Mouse (Mus musculus) kidney, postnatal 14 days (tissue): ENCODE results near the gene Maged1.
"Not testable (repeated sequence)": the region's sequence is repeated elsewhere in the genome, so short reads cannot be mapped to it uniquely, and the experiment has no call there.

Source experiments
- DNase-seq: peaks from one replicate; pipeline ENCODE4 v3.0.0; 2022; ENCODE audit warnings: mixed read lengths

The Maged1 gene

DNA sequence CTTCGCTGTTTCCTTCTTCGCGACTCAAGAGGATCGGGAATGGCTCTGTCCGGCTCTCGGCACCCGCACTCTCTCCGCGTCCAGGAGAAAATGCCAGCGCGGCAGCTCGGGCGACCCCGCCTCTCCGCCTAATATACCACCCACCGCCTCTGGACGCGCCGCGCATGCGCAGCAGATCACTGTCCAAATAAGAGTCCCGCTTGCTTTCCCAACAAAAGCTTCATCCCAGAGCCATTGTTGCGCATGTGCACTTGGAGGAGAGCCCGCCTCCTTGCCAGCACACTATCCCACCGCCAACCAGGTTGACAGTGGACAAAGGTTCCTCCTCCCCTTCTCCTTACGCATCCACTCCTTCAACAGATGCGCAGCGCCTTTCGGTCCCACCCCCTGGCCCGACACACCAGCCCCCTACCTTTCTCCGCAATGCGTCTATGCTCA lies at the start of gene Maged1:
TSS of gene Maged1 (minus strand) at position 226 of the 438 bp plus-strand sequence.
- peak; percentile 95 for DNase-seq

- no peak for DNase-seq
Observed at GRCm38 (mm10) chrX:94580251-94580650, 38.3 kb upstream of the Maged1 start.

DNA sequence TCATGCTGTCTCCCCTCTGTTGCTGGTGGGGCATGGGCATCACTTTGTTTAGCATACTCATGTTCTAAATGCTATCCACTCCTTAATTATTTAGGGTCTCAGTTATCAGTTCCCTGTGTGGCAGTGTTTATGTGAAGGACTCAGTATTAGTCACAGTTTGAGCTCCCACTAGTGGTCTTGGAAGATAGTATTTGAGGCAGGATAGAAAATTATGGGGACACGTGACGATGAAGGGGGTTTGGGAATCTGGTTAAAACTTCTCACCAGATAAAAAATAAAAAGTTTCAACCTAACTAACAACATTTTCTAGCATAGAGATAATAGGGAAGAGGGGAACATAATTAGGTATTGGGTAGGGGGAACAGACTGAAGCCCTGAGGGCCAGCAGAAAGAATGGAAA lies 22.8 kb upstream of the Maged1 start:
- no peak for DNase-seq

- no peak for DNase-seq
Observed at GRCm38 (mm10) chrX:94562392-94562791, 20.4 kb upstream of the Maged1 start.

- DNase-seq = no peak
Observed at GRCm38 (mm10) chrX:94548227-94548626, 6.3 kb upstream of the Maged1 start.

GRCm38 (mm10) chrX:94545941-94546340 lies 4.0 kb upstream of the Maged1 start:
- no peak for DNase-seq

- peak; percentile 37 for DNase-seq
Observed at GRCm38 (mm10) chrX:94544923-94545322, 3.0 kb upstream of the Maged1 start.

DNA sequence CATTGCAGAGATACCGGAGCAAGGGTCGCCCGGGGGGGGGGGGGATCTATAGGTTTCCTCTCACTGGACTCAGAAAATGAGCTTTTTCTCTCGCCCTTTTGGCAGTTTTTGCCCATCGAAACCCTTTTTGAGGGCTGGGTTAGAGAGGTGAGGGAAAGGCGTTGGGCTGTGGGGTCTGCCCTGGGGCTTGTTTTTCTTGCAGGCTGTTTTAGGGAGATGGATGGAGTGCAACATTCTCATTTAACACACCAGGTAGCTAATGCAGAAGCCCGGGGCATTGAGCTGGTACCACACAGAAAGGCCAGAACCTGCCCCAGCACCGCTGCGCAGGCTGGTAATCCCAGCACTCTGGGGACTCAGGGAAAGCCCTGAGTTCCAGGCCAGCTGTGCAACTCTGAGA lies 593 bp upstream of the Maged1 start:
- DNase-seq = peak; percentile 2

- no peak for DNase-seq
Observed at GRCm38 (mm10) chrX:94541206-94541605, 737 bp downstream of the Maged1 start.

- DNase-seq = peak; percentile 74
Observed at GRCm38 (mm10) chrX:94540341-94541201, 1.4 kb downstream of the Maged1 start.

DNA sequence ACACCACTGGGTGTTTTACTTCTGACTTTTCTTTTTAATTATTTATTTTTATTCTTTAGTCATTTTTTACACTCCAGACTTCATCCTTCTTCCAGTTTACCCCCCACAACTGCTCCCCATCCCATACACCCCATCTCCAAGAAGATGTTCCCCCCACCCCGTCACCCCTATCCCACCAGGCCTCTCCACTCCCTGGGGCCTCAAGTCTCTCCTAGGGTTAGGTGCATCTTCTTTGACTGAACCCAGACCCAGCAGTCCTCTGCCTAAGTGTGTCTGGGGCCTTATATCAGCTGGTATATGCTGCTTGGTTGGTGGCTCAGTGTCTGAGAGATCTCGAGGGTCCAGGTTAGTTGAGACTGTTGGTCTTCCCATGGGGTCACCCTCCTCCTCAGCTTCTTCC lies 7.6 kb downstream of the Maged1 start:
- no peak for DNase-seq

GRCm38 (mm10) chrX:94530301-94530700 lies 11.6 kb downstream of the Maged1 start:
- DNase-seq = no peak

- no peak for DNase-seq
Observed at GRCm38 (mm10) chrX:94522166-94522565, 19.8 kb downstream of the Maged1 start.

- no peak for DNase-seq
Observed at GRCm38 (mm10) chrX:94508442-94508819, 33.5 kb downstream of the Maged1 start.

GRCm38 (mm10) chrX:94507698-94508441 lies 34.1 kb downstream of the Maged1 start:
- DNase-seq = not testable (repeated sequence)

GRCm38 (mm10) chrX:94486001-94486792 lies 55.7 kb downstream of the Maged1 start:
- no peak for DNase-seq
